Mouse (Mus musculus): ENCODE results near the gene Fars2. TPM values are rescaled to one million over a fixed set of nuclear protein-coding genes. Genes with fewer than 3 reads are reported as not detected.
A peak's percentile ranks its signal among the peaks of the same experiment; 100 is the strongest.

The Fars2 gene
- polyA plus RNA-seq, 1 experiment from 2014 or later: 30.0 TPM

- peaks cover 79% of the 10 kb centered on the region for H3K27me3 ChIP-seq
- H3K9me3 ChIP-seq: no peaks in the 10 kb centered on the region
- WGBS: under 1% methylated on average over 23 of the region's 23 CpGs
- H3K27ac ChIP-seq: peak overlapping the region; percentile 87
- peak overlapping the region; percentile 67 for H3K4me2 ChIP-seq
- no peak for ATAC-seq (ENCODE audit: low FRiP score)
- peak overlapping the region; percentile 63 for H3K9ac ChIP-seq
- no peaks in the 10 kb centered on the region for H3K36me3 ChIP-seq (replicated peaks)
- H3K4me3 ChIP-seq (replicated peaks): peak overlapping the region; percentile 40
- H3K4me1 ChIP-seq: peaks cover 38% of the 10 kb centered on the region
Observed at GRCm38 (mm10) chr13:36731931-36732461, 614.8 kb downstream of the Fars2 start.

GRCm38 (mm10) chr13:36732891-36733490 is 615.8 kb downstream of the Fars2 start:
- no peak for ATAC-seq (ENCODE audit: low FRiP score)
- Histone ChIP-seq H3K27me3 (peaks cover 69% of the 10 kb centered on the region), H3K9me3 (no peaks in the 10 kb centered on the region), H3K4me3 (replicated peaks) (peak overlapping the region; percentile 40), H3K4me1 (peaks cover 32% of the 10 kb centered on the region), H3K9ac (peak overlapping the region; percentile 63), H3K4me2 (peak overlapping the region; percentile 67), H3K27ac (peak overlapping the region; percentile 87), H3K36me3 (replicated peaks) (no peaks in the 10 kb centered on the region)
- 5% methylated on average over 6 of the region's 6 CpGs for WGBS

- Histone ChIP-seq H3K27me3 (peaks cover 63% of the 10 kb centered on the region), H3K4me3 (replicated peaks) (peak overlapping the region; percentile 40), H3K27ac (peak overlapping the region; percentile 78), H3K36me3 (replicated peaks) (no peaks in the 10 kb centered on the region), H3K9ac (peak overlapping the region; percentile 63), H3K9me3 (no peaks in the 10 kb centered on the region), H3K4me2 (peak overlapping the region; percentile 67), H3K4me1 (peaks cover 32% of the 10 kb centered on the region)
- under 1% methylated on average over 10 of the region's 10 CpGs for WGBS
- ATAC-seq (ENCODE audit: low FRiP score): no peak
Observed at GRCm38 (mm10) chr13:36733566-36733965, 616.4 kb downstream of the Fars2 start.

- H3K4me2 ChIP-seq: peak overlapping the region; percentile 67
- H3K27ac ChIP-seq: peak overlapping the region; percentile 91
- ATAC-seq (ENCODE audit: low FRiP score): no peak
- under 1% methylated on average over 26 of the region's 26 CpGs for WGBS
- peaks cover 32% of the 10 kb centered on the region for H3K4me1 ChIP-seq
- no peaks in the 10 kb centered on the region for H3K36me3 ChIP-seq (replicated peaks)
- peaks cover 57% of the 10 kb centered on the region for H3K27me3 ChIP-seq
- H3K9me3 ChIP-seq: no peaks in the 10 kb centered on the region
- H3K4me3 ChIP-seq (replicated peaks): peak overlapping the region; percentile 40
- peak overlapping the region; percentile 63 for H3K9ac ChIP-seq
Observed at GRCm38 (mm10) chr13:36733989-36734690, 616.9 kb downstream of the Fars2 start.

DNA sequence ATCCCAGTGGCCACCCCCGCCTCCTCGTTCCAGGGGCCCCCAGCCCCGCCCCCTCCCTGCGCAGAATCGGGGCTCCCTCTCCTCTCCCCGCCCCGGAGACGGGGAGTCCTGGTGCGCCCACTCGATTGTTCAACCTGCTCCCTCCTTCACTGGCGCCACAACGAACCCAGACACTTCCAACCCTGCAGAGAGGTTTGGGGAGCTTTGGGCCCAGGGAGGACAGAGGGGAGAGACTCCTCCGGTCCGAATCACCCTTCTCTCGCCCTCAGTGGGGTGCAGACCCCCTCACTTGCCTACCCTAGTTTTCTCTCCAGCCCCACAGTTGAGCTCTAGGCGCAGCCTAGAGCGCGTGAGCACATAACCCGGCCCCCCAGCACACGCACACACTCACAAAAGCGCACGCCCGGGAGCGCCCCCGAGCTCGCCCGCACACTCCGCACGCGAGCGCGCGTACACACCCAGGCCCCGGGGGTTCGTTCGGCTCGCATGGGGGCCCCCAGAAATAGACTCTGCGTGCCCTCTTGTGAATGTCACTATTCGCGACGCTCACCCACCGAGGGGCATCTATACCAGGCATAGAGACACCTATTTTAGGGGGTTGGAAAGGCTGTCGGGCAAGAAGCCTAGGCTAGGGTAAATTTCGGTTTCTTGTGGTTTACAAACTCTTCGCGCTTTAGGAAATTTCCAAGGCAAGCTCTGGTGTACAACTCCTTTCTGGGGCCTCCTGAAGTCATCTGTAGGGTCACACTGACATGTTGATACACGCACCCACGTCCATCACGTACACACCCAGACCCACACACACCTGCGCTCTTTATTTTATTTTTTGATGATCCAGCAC is 617.7 kb downstream of the Fars2 start, which contains the start of gene Nrn1:
Gene Nrn1 (minus strand): TSS at position 401 of the 841 bp plus-strand sequence.
- Histone ChIP-seq H3K4me2 (peak within 1 kb of the TSS; percentile 67), H3K4me1 (peaks cover 32% of the 10 kb centered on the region), H3K27ac (peak within 1 kb of the TSS; percentile 91), H3K27me3 (peaks cover 49% of the 10 kb centered on the region), H3K36me3 (replicated peaks) (no peaks in the 10 kb centered on the region), H3K9ac (peak within 1 kb of the TSS; percentile 63), H3K9me3 (no peaks in the 10 kb centered on the region), H3K4me3 (replicated peaks) (peak within 1 kb of the TSS; percentile 40)
- peak; percentile 17; the same call in 1 of the 2 replicates for ATAC-seq (ENCODE audit: low FRiP score)
- 1% methylated on average over 50 of the region's 50 CpGs for WGBS

DNA sequence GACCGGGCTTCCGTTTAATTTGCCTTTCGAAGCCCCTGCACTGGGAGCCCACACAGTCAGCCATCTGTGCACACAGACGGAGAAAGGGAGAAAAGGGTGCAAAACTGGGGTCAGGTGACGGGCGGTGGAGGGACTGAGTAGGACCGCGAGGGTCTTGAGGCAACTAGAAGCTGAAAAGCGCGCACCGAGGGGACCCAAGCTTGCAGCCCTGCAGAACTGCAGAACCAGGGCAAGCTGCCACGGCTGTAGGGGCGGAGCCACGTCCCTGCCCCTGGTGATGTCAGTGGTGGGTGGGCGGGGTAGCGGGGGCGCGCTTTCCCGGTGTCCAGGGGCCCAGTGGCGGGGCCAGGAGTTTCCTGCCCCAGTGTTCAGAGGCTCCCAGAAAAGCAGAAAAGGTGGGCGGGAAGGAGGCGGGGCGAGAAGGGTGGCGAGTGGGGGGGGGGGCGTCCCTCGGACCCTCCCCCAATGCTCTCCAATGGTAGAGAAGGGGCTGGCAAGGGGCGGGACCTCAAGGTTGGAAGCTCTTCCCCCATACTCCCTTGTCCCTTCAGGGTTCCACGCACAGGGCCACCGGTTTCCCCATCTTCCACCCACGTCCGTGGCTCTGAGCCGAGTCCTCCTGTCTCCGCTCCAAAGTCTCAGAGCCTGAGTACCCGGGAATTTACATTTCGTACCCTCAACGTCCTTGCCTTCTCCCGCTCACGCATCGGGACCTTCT is 618.8 kb downstream of the Fars2 start:
- H3K4me3 ChIP-seq (replicated peaks): peak overlapping the region; percentile 40
- H3K4me2 ChIP-seq: peak overlapping the region; percentile 67
- H3K27ac ChIP-seq: peak overlapping the region; percentile 91
- 1% methylated on average over 31 of the region's 39 CpGs for WGBS
- H3K9me3 ChIP-seq: no peaks in the 10 kb centered on the region
- peak; percentile 92 for ATAC-seq (ENCODE audit: low FRiP score)
- peak overlapping the region; percentile 62 for H3K9ac ChIP-seq
- H3K4me1 ChIP-seq: peaks cover 32% of the 10 kb centered on the region
- H3K27me3 ChIP-seq: peaks cover 39% of the 10 kb centered on the region
- no peaks in the 10 kb centered on the region for H3K36me3 ChIP-seq (replicated peaks)

GRCm38 (mm10) chr13:36736619-36736996 is 619.4 kb downstream of the Fars2 start:
- Histone ChIP-seq H3K27ac (peak overlapping the region; percentile 91), H3K4me1 (peaks cover 27% of the 10 kb centered on the region), H3K9me3 (no peaks in the 10 kb centered on the region), H3K4me3 (replicated peaks) (peak overlapping the region; percentile 40), H3K9ac (peak overlapping the region; percentile 48; the same call in 1 of the 2 replicates), H3K27me3 (peaks cover 37% of the 10 kb centered on the region), H3K4me2 (peak overlapping the region; percentile 67), H3K36me3 (replicated peaks) (no peaks in the 10 kb centered on the region)
- ATAC-seq (ENCODE audit: low FRiP score): peak; percentile 20
- WGBS: 6% methylated on average over 9 of the region's 9 CpGs

DNA sequence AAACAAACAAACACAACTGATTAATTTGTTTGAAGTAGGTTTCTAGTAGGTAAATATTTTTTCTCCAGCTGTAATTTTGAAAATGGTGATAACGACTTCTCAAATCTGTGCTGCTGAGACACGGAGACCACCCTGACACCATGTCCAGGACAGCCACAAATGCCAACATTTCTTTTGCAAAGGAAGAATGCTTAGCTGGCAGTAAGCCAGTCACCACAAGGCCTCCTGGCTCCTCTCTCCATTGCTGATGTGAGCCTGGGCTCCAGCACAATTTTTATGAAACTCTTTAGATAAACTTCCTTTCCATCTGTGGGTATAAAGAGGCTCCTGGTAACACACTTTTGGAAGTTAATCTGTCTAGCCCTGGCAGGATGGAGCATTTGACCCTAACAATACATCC is 632.8 kb downstream of the Fars2 start:
- WGBS: 71% methylated on average over 2 of the region's 2 CpGs

GRCm38 (mm10) chr13:36751861-36752260 is 634.6 kb downstream of the Fars2 start:
- Histone ChIP-seq H3K27ac (no peak overlapping the region), H3K36me3 (replicated peaks) (no peaks in the 10 kb centered on the region), H3K9me3 (no peaks in the 10 kb centered on the region), H3K9ac (no peak overlapping the region), H3K27me3 (no peaks in the 10 kb centered on the region), H3K4me3 (replicated peaks) (no peak overlapping the region), H3K4me2 (no peak overlapping the region), H3K4me1 (peaks cover 3% of the 10 kb centered on the region; the same call in 1 of the 2 replicates)
- whole genome bisulfite sequencing: 54% methylated on average over 3 of the region's 3 CpGs
- ATAC-seq (ENCODE audit: low FRiP score): no peak

More for the DNA sequence above, 632.8 kb downstream of the Fars2 start:
- Histone ChIP-seq H3K9ac (no peak overlapping the region), H3K4me2 (no peak overlapping the region), H3K27me3 (no peaks in the 10 kb centered on the region), H3K4me1 (peaks cover 3% of the 10 kb centered on the region; the same call in 1 of the 2 replicates), H3K4me3 (replicated peaks) (no peak overlapping the region), H3K9me3 (no peaks in the 10 kb centered on the region), H3K36me3 (replicated peaks) (no peaks in the 10 kb centered on the region), H3K27ac (no peak overlapping the region)
- no peak for ATAC-seq (ENCODE audit: low FRiP score)

DNA sequence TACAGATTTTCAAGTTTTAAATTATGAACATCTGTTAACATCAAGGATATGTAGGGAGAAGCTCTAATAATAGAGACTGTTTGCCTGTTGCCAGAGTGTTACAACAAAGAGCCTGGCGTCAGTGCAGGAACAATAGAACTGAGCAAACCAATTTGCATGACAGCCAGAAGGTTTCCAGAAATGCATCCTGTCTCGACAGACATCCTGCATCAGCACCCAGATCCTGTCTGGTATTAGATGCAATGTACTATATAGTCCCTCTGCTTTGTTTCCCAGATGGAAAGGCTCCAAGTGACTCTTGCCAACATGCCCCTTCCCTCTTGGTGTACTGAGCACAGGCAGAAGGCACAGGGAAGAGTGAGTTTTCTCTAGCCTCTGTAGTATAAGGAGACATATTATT is 649.6 kb downstream of the Fars2 start:
- Histone ChIP-seq H3K36me3 (replicated peaks) (no peaks in the 10 kb centered on the region), H3K27me3 (no peaks in the 10 kb centered on the region), H3K9ac (no peak overlapping the region), H3K4me3 (replicated peaks) (no peak overlapping the region), H3K9me3 (no peaks in the 10 kb centered on the region), H3K4me2 (no peak overlapping the region), H3K4me1 (no peaks in the 10 kb centered on the region), H3K27ac (no peak overlapping the region)
- 34% methylated on average over 2 of the region's 2 CpGs for WGBS
- ATAC-seq (ENCODE audit: low FRiP score): no peak
